Mouse (Mus musculus): ENCODE results near the gene Sh3pxd2a. TPM values are rescaled to one million over a fixed set of nuclear protein-coding genes. Genes with fewer than 3 reads are reported as not detected.

The Sh3pxd2a gene
- polyA plus RNA-seq, 1 experiment from 2014 or later = 2.1 TPM

GRCm38 (mm10) chr19:47412566-47413248 is 51.5 kb downstream of the Sh3pxd2a start:
- Histone ChIP-seq H3K4me1 (ENCODE audit: control insufficient read depth, insufficient read depth, low read length) (0 out of 2 replicates have a peak, but pooled peaks cover 6% of the 10 kb centered on the region), H3K4me3 (ENCODE audit: low read depth, low read length) (no peak overlapping the region), H3K9ac (replicated peaks; ENCODE audit: low read depth, low read length) (no peak overlapping the region), H3K27ac (ENCODE audit: low read depth, low read length) (no peak overlapping the region), H3K4me2 (ENCODE audit: low read depth, low read length) (no peak overlapping the region), H3K27me3 (ENCODE audit: control insufficient read depth, insufficient read depth, low read length) (no peaks in the 10 kb centered on the region), H3K9me3 (ENCODE audit: control insufficient read depth, low read length) (no peaks in the 10 kb centered on the region), H3K36me3 (ENCODE audit: control insufficient read depth, insufficient read depth, low read length) (no peaks in the 10 kb centered on the region)
- no peak for ATAC-seq (ENCODE audit: low read depth)
- 68% methylated on average over 10 of the region's 11 CpGs for WGBS

GRCm38 (mm10) chr19:47410301-47410700 is 53.9 kb downstream of the Sh3pxd2a start:
- H3K4me3 ChIP-seq (ENCODE audit: low read depth, low read length) = no peak overlapping the region
- no peak overlapping the region for H3K27ac ChIP-seq (ENCODE audit: low read depth, low read length)
- H3K27me3 ChIP-seq (ENCODE audit: control insufficient read depth, insufficient read depth, low read length) = no peaks in the 10 kb centered on the region
- ATAC-seq (ENCODE audit: low read depth) = no peak
- H3K4me1 ChIP-seq (ENCODE audit: control insufficient read depth, insufficient read depth, low read length) = 0 out of 2 replicates have a peak, but pooled peaks cover 6% of the 10 kb centered on the region
- H3K9ac ChIP-seq (replicated peaks; ENCODE audit: low read depth, low read length) = no peak overlapping the region
- H3K36me3 ChIP-seq (ENCODE audit: control insufficient read depth, insufficient read depth, low read length) = no peaks in the 10 kb centered on the region
- H3K4me2 ChIP-seq (ENCODE audit: low read depth, low read length) = no peak overlapping the region
- WGBS = 90% methylated on average over 6 of the region's 6 CpGs
- H3K9me3 ChIP-seq (ENCODE audit: control insufficient read depth, low read length) = no peaks in the 10 kb centered on the region

- H3K4me2 ChIP-seq (ENCODE audit: low read depth, low read length) = no peak overlapping the region
- no peak overlapping the region for H3K4me3 ChIP-seq (ENCODE audit: low read depth, low read length)
- no peak for ATAC-seq (ENCODE audit: low read depth)
- H3K27me3 ChIP-seq (ENCODE audit: control insufficient read depth, insufficient read depth, low read length) = no peaks in the 10 kb centered on the region
- H3K9ac ChIP-seq (replicated peaks; ENCODE audit: low read depth, low read length) = no peak overlapping the region
- no peaks in the 10 kb centered on the region for H3K36me3 ChIP-seq (ENCODE audit: control insufficient read depth, insufficient read depth, low read length)
- no peak overlapping the region for H3K27ac ChIP-seq (ENCODE audit: low read depth, low read length)
- no peaks in the 10 kb centered on the region for H3K9me3 ChIP-seq (ENCODE audit: control insufficient read depth, low read length)
- 0 out of 2 replicates have a peak, but pooled peaks cover 6% of the 10 kb centered on the region for H3K4me1 ChIP-seq (ENCODE audit: control insufficient read depth, insufficient read depth, low read length)
Observed at GRCm38 (mm10) chr19:47409142-47409541, 55.1 kb downstream of the Sh3pxd2a start.

GRCm38 (mm10) chr19:47408656-47409055 is 55.5 kb downstream of the Sh3pxd2a start:
- ATAC-seq (ENCODE audit: low read depth) = no peak
- 63% methylated on average over 7 of the region's 7 CpGs for WGBS
- H3K4me1 ChIP-seq (ENCODE audit: control insufficient read depth, insufficient read depth, low read length) = 0 out of 2 replicates have a peak, but pooled peaks cover 6% of the 10 kb centered on the region
- H3K9me3 ChIP-seq (ENCODE audit: control insufficient read depth, low read length) = no peaks in the 10 kb centered on the region
- H3K4me2 ChIP-seq (ENCODE audit: low read depth, low read length) = no peak overlapping the region
- H3K27ac ChIP-seq (ENCODE audit: low read depth, low read length) = no peak overlapping the region
- H3K27me3 ChIP-seq (ENCODE audit: control insufficient read depth, insufficient read depth, low read length) = no peaks in the 10 kb centered on the region
- no peak overlapping the region for H3K9ac ChIP-seq (replicated peaks; ENCODE audit: low read depth, low read length)
- no peaks in the 10 kb centered on the region for H3K36me3 ChIP-seq (ENCODE audit: control insufficient read depth, insufficient read depth, low read length)
- no peak overlapping the region for H3K4me3 ChIP-seq (ENCODE audit: low read depth, low read length)

GRCm38 (mm10) chr19:47407332-47407731 is 56.9 kb downstream of the Sh3pxd2a start:
- Histone ChIP-seq H3K9ac (replicated peaks; ENCODE audit: low read depth, low read length) (no peak overlapping the region), H3K9me3 (ENCODE audit: control insufficient read depth, low read length) (no peaks in the 10 kb centered on the region), H3K36me3 (ENCODE audit: control insufficient read depth, insufficient read depth, low read length) (no peaks in the 10 kb centered on the region), H3K27me3 (ENCODE audit: control insufficient read depth, insufficient read depth, low read length) (no peaks in the 10 kb centered on the region), H3K27ac (ENCODE audit: low read depth, low read length) (no peak overlapping the region), H3K4me3 (ENCODE audit: low read depth, low read length) (no peak overlapping the region), H3K4me1 (ENCODE audit: control insufficient read depth, insufficient read depth, low read length) (0 out of 2 replicates have a peak, but pooled peaks cover 6% of the 10 kb centered on the region), H3K4me2 (ENCODE audit: low read depth, low read length) (no peak overlapping the region)
- no peak for ATAC-seq (ENCODE audit: low read depth)
- WGBS = 75% methylated on average over 6 of the region's 6 CpGs

GRCm38 (mm10) chr19:47406524-47406923 is 57.7 kb downstream of the Sh3pxd2a start:
- H3K36me3 ChIP-seq (ENCODE audit: control insufficient read depth, insufficient read depth, low read length) = no peaks in the 10 kb centered on the region
- 85% methylated on average over 6 of the region's 6 CpGs for whole genome bisulfite sequencing
- no peaks in the 10 kb centered on the region for H3K27me3 ChIP-seq (ENCODE audit: control insufficient read depth, insufficient read depth, low read length)
- H3K27ac ChIP-seq (ENCODE audit: low read depth, low read length) = no peak overlapping the region
- H3K9me3 ChIP-seq (ENCODE audit: control insufficient read depth, low read length) = no peaks in the 10 kb centered on the region
- 0 out of 2 replicates have a peak, but pooled peaks cover 6% of the 10 kb centered on the region for H3K4me1 ChIP-seq (ENCODE audit: control insufficient read depth, insufficient read depth, low read length)
- no peak overlapping the region for H3K9ac ChIP-seq (replicated peaks; ENCODE audit: low read depth, low read length)
- H3K4me2 ChIP-seq (ENCODE audit: low read depth, low read length) = no peak overlapping the region
- H3K4me3 ChIP-seq (ENCODE audit: low read depth, low read length) = no peak overlapping the region
- ATAC-seq (ENCODE audit: low read depth) = no peak

- Histone ChIP-seq H3K27me3 (ENCODE audit: control insufficient read depth, insufficient read depth, low read length) (no peaks in the 10 kb centered on the region), H3K4me1 (ENCODE audit: control insufficient read depth, insufficient read depth, low read length) (0 out of 2 replicates have a peak, but pooled peaks cover 6% of the 10 kb centered on the region), H3K9ac (replicated peaks; ENCODE audit: low read depth, low read length) (no peak overlapping the region), H3K9me3 (ENCODE audit: control insufficient read depth, low read length) (no peaks in the 10 kb centered on the region), H3K36me3 (ENCODE audit: control insufficient read depth, insufficient read depth, low read length) (no peaks in the 10 kb centered on the region), H3K27ac (ENCODE audit: low read depth, low read length) (no peak overlapping the region), H3K4me3 (ENCODE audit: low read depth, low read length) (no peak overlapping the region), H3K4me2 (ENCODE audit: low read depth, low read length) (no peak overlapping the region)
- WGBS = 88% methylated on average over 8 of the region's 8 CpGs
- no peak for ATAC-seq (ENCODE audit: low read depth)
Observed at GRCm38 (mm10) chr19:47405548-47405947, 58.7 kb downstream of the Sh3pxd2a start.

GRCm38 (mm10) chr19:47403391-47404379 is 60.5 kb downstream of the Sh3pxd2a start:
- H3K9ac ChIP-seq (replicated peaks; ENCODE audit: low read depth, low read length) = no peak overlapping the region
- H3K36me3 ChIP-seq (ENCODE audit: control insufficient read depth, insufficient read depth, low read length) = no peaks in the 10 kb centered on the region
- no peaks in the 10 kb centered on the region for H3K9me3 ChIP-seq (ENCODE audit: control insufficient read depth, low read length)
- 67% methylated on average over 3 of the region's 3 CpGs for WGBS
- no peak overlapping the region for H3K4me3 ChIP-seq (ENCODE audit: low read depth, low read length)
- ATAC-seq (ENCODE audit: low read depth) = no peak
- H3K4me2 ChIP-seq (ENCODE audit: low read depth, low read length) = no peak overlapping the region
- 0 out of 2 replicates have a peak, but pooled peaks cover under 1% of the 10 kb centered on the region for H3K4me1 ChIP-seq (ENCODE audit: control insufficient read depth, insufficient read depth, low read length)
- no peaks in the 10 kb centered on the region for H3K27me3 ChIP-seq (ENCODE audit: control insufficient read depth, insufficient read depth, low read length)
- no peak overlapping the region for H3K27ac ChIP-seq (ENCODE audit: low read depth, low read length)

GRCm38 (mm10) chr19:47402976-47403375 is 61.2 kb downstream of the Sh3pxd2a start:
- Histone ChIP-seq H3K4me1 (ENCODE audit: control insufficient read depth, insufficient read depth, low read length) (no peaks in the 10 kb centered on the region; the same call in 1 of the 2 replicates), H3K27me3 (ENCODE audit: control insufficient read depth, insufficient read depth, low read length) (no peaks in the 10 kb centered on the region), H3K4me3 (ENCODE audit: low read depth, low read length) (no peak overlapping the region), H3K9ac (replicated peaks; ENCODE audit: low read depth, low read length) (no peak overlapping the region), H3K27ac (ENCODE audit: low read depth, low read length) (no peak overlapping the region), H3K4me2 (ENCODE audit: low read depth, low read length) (no peak overlapping the region), H3K9me3 (ENCODE audit: control insufficient read depth, low read length) (no peaks in the 10 kb centered on the region), H3K36me3 (ENCODE audit: control insufficient read depth, insufficient read depth, low read length) (no peaks in the 10 kb centered on the region)
- 33% methylated on average over 6 of the region's 6 CpGs for WGBS
- ATAC-seq (ENCODE audit: low read depth) = no peak

Data from neural tube, embryonic 14.5 days (tissue).